Mouse (Mus musculus): ENCODE measurements around the gene C130032M10Rik. TPM values are rescaled to one million over a fixed set of nuclear protein-coding genes. Genes with fewer than 3 reads are reported as not detected.

The C130032M10Rik gene
- polyA plus RNA-seq, 1 experiment from 2014 or later: not detected

GRCm38 (mm10) chr9:114553828-114554227, 38.3 kb downstream of the C130032M10Rik start:
- Histone ChIP-seq H3K4me3 (replicated peaks; ENCODE audit: low read length) (no peak overlapping the region), H3K9me3 (ENCODE audit: control insufficient read depth, low read length) (no peaks in the 10 kb centered on the region), H3K4me1 (replicated peaks; ENCODE audit: control insufficient read depth, insufficient read depth, low read length) (0 out of 2 replicates have a peak, but pooled peaks cover 5% of the 10 kb centered on the region), H3K9ac (no peak overlapping the region), H3K4me2 (replicated peaks) (no peak overlapping the region), H3K27ac (no peak overlapping the region), H3K27me3 (ENCODE audit: control insufficient read depth, insufficient read depth, low read length) (peaks cover 9% of the 10 kb centered on the region; the same call in 1 of the 2 replicates), H3K36me3 (replicated peaks; ENCODE audit: control insufficient read depth, insufficient read depth) (no peaks in the 10 kb centered on the region)
- ATAC-seq (ENCODE audit: low FRiP score): no peak
- no peak for DNase-seq (ENCODE audit: low spot score)

GRCm38 (mm10) chr9:114554355-114554979, 39.0 kb downstream of the C130032M10Rik start:
- Histone ChIP-seq H3K9me3 (ENCODE audit: control insufficient read depth, low read length) (no peaks in the 10 kb centered on the region), H3K4me1 (replicated peaks; ENCODE audit: control insufficient read depth, insufficient read depth, low read length) (0 out of 2 replicates have a peak, but pooled peaks cover 5% of the 10 kb centered on the region), H3K9ac (no peak overlapping the region), H3K4me2 (replicated peaks) (no peak overlapping the region), H3K27me3 (ENCODE audit: control insufficient read depth, insufficient read depth, low read length) (peaks cover 15% of the 10 kb centered on the region), H3K4me3 (replicated peaks; ENCODE audit: low read length) (no peak overlapping the region), H3K27ac (no peak overlapping the region), H3K36me3 (replicated peaks; ENCODE audit: control insufficient read depth, insufficient read depth) (no peaks in the 10 kb centered on the region)
- DNase-seq (ENCODE audit: low spot score): peak; percentile 36
- 0 out of 2 replicates have a peak, but pooled peaks have one; percentile 40 for ATAC-seq (ENCODE audit: low FRiP score)
- WGBS: 45% methylated on average over 5 of the region's 5 CpGs

- H3K4me3 ChIP-seq (replicated peaks; ENCODE audit: low read length): no peak overlapping the region
- H3K27ac ChIP-seq: no peak overlapping the region
- WGBS: 29% methylated on average over 10 of the region's 10 CpGs
- peaks cover 19% of the 10 kb centered on the region; the same call in 1 of the 2 replicates for H3K4me1 ChIP-seq (replicated peaks; ENCODE audit: control insufficient read depth, insufficient read depth, low read length)
- ATAC-seq (ENCODE audit: low FRiP score) (no peak), DNase-seq (ENCODE audit: low spot score) (no peak)
- H3K9me3 ChIP-seq (ENCODE audit: control insufficient read depth, low read length): no peaks in the 10 kb centered on the region
- no peak overlapping the region for H3K4me2 ChIP-seq (replicated peaks)
- no peak overlapping the region for H3K9ac ChIP-seq
- peaks cover 33% of the 10 kb centered on the region for H3K27me3 ChIP-seq (ENCODE audit: control insufficient read depth, insufficient read depth, low read length)
- H3K36me3 ChIP-seq (replicated peaks; ENCODE audit: control insufficient read depth, insufficient read depth): no peaks in the 10 kb centered on the region
These were observed 40.9 kb downstream of the C130032M10Rik start for GRCm38 (mm10) chr9:114556276-114556855.

- H3K9ac ChIP-seq: no peak overlapping the region
- no peak for DNase-seq (ENCODE audit: low spot score)
- no peak overlapping the region for H3K27ac ChIP-seq
- peaks cover 22% of the 10 kb centered on the region; the same call in 1 of the 2 replicates for H3K4me1 ChIP-seq (replicated peaks; ENCODE audit: control insufficient read depth, insufficient read depth, low read length)
- H3K4me2 ChIP-seq (replicated peaks): no peak overlapping the region
- no peaks in the 10 kb centered on the region for H3K9me3 ChIP-seq (ENCODE audit: control insufficient read depth, low read length)
- no peak overlapping the region for H3K4me3 ChIP-seq (replicated peaks; ENCODE audit: low read length)
- ATAC-seq (ENCODE audit: low FRiP score): no peak
- 17% methylated on average over 7 of the region's 7 CpGs for WGBS
- H3K36me3 ChIP-seq (replicated peaks; ENCODE audit: control insufficient read depth, insufficient read depth): no peaks in the 10 kb centered on the region
- peaks cover 41% of the 10 kb centered on the region for H3K27me3 ChIP-seq (ENCODE audit: control insufficient read depth, insufficient read depth, low read length)
These were observed 41.6 kb downstream of the C130032M10Rik start for GRCm38 (mm10) chr9:114557086-114557485.

- H3K9ac ChIP-seq: no peak overlapping the region
- peaks cover 50% of the 10 kb centered on the region for H3K27me3 ChIP-seq (ENCODE audit: control insufficient read depth, insufficient read depth, low read length)
- 12% methylated on average over 7 of the region's 7 CpGs for WGBS
- peaks cover 26% of the 10 kb centered on the region; the same call in 1 of the 2 replicates for H3K4me1 ChIP-seq (replicated peaks; ENCODE audit: control insufficient read depth, insufficient read depth, low read length)
- no peak overlapping the region for H3K4me3 ChIP-seq (replicated peaks; ENCODE audit: low read length)
- ATAC-seq (ENCODE audit: low FRiP score) (no peak), DNase-seq (ENCODE audit: low spot score) (no peak)
- peak overlapping the region; percentile 69; the same call in 1 of the 2 replicates for H3K4me2 ChIP-seq (replicated peaks)
- no peaks in the 10 kb centered on the region for H3K9me3 ChIP-seq (ENCODE audit: control insufficient read depth, low read length)
- H3K27ac ChIP-seq: no peak overlapping the region
- H3K36me3 ChIP-seq (replicated peaks; ENCODE audit: control insufficient read depth, insufficient read depth): no peaks in the 10 kb centered on the region
These were observed 44.6 kb downstream of the C130032M10Rik start for GRCm38 (mm10) chr9:114560141-114560540.

GRCm38 (mm10) chr9:114560771-114561670, 45.5 kb downstream of the C130032M10Rik start:
- DNase-seq (ENCODE audit: low spot score): no peak

GRCm38 (mm10) chr9:114561671-114561971, 46.1 kb downstream of the C130032M10Rik start:
- DNase-seq (ENCODE audit: low spot score): no peak
- no peak for ATAC-seq (ENCODE audit: low FRiP score)
- Histone ChIP-seq H3K27ac (no peak overlapping the region), H3K9me3 (ENCODE audit: control insufficient read depth, low read length) (no peaks in the 10 kb centered on the region), H3K9ac (no peak overlapping the region), H3K27me3 (ENCODE audit: control insufficient read depth, insufficient read depth, low read length) (peaks cover 50% of the 10 kb centered on the region), H3K4me3 (replicated peaks; ENCODE audit: low read length) (peak overlapping the region; percentile 67), H3K4me2 (replicated peaks) (peak overlapping the region; percentile 69), H3K4me1 (replicated peaks; ENCODE audit: control insufficient read depth, insufficient read depth, low read length) (peaks cover 26% of the 10 kb centered on the region; the same call in 1 of the 2 replicates), H3K36me3 (replicated peaks; ENCODE audit: control insufficient read depth, insufficient read depth) (no peaks in the 10 kb centered on the region)
- whole genome bisulfite sequencing: under 1% methylated on average over 12 of the region's 12 CpGs

More at GRCm38 (mm10) chr9:114560771-114561670, 45.5 kb downstream of the C130032M10Rik start:
- peaks cover 50% of the 10 kb centered on the region for H3K27me3 ChIP-seq (ENCODE audit: control insufficient read depth, insufficient read depth, low read length)
- H3K9ac ChIP-seq: no peak overlapping the region
- H3K9me3 ChIP-seq (ENCODE audit: control insufficient read depth, low read length): no peaks in the 10 kb centered on the region
- H3K4me1 ChIP-seq (replicated peaks; ENCODE audit: control insufficient read depth, insufficient read depth, low read length): peaks cover 26% of the 10 kb centered on the region; the same call in 1 of the 2 replicates
- no peaks in the 10 kb centered on the region for H3K36me3 ChIP-seq (replicated peaks; ENCODE audit: control insufficient read depth, insufficient read depth)
- ATAC-seq (ENCODE audit: low FRiP score): no peak
- H3K4me2 ChIP-seq (replicated peaks): peak overlapping the region; percentile 69
- no peak overlapping the region for H3K27ac ChIP-seq
- peak overlapping the region; percentile 67 for H3K4me3 ChIP-seq (replicated peaks; ENCODE audit: low read length)
- 3% methylated on average over 36 of the region's 36 CpGs for WGBS

GRCm38 (mm10) chr9:114562031-114562918, 46.8 kb downstream of the C130032M10Rik start:
- Histone ChIP-seq H3K27me3 (ENCODE audit: control insufficient read depth, insufficient read depth, low read length) (peaks cover 50% of the 10 kb centered on the region), H3K9ac (peak overlapping the region; percentile 73), H3K4me2 (replicated peaks) (peak overlapping the region; percentile 69), H3K4me1 (replicated peaks; ENCODE audit: control insufficient read depth, insufficient read depth, low read length) (peaks cover 26% of the 10 kb centered on the region; the same call in 1 of the 2 replicates), H3K9me3 (ENCODE audit: control insufficient read depth, low read length) (no peaks in the 10 kb centered on the region), H3K4me3 (replicated peaks; ENCODE audit: low read length) (peak overlapping the region; percentile 67), H3K36me3 (replicated peaks; ENCODE audit: control insufficient read depth, insufficient read depth) (no peaks in the 10 kb centered on the region), H3K27ac (no peak overlapping the region)
- no peak for DNase-seq (ENCODE audit: low spot score)
- under 1% methylated on average over 61 of the region's 101 CpGs for WGBS
- ATAC-seq (ENCODE audit: low FRiP score): no peak

All from hindbrain, embryonic 14.5 days (tissue).